Mouse (Mus musculus) MEL (cell line): ENCODE data around the gene Stk16. TPM values are rescaled to one million over a fixed set of nuclear protein-coding genes. Genes with fewer than 3 reads are reported as not detected.

Experiments
- DNase-seq: peaks from one replicate; pipeline ENCODE4 v3.0.0; 2011; ENCODE audit warnings: low read depth, low spot score
- H3K27ac ChIP-seq: 2 replicates; pipeline ENCODE4 v1.5.1; 2012; ENCODE audit warnings: low read depth, mild to moderate bottlenecking, control low read depth, low read length, moderate library complexity; ENCODE audit not compliant: control insufficient read depth
- H3K27me3 ChIP-seq, 2 experiments: fragments of 150-350 bp in 1 of 2; sonication (generic) in 1 of 2; 2 replicates each; pipeline ENCODE4 v1.6.1; 2012; ENCODE audit warnings: low read length in 2 of 2, mild to moderate bottlenecking in 2 of 2, improper control_type of control experiment in 1 of 2, moderate library complexity in 1 of 2; ENCODE audit not compliant: insufficient read depth in 2 of 2, control insufficient read depth in 1 of 2
- H3K36me3 ChIP-seq, 2 experiments: 2 replicates each; pipeline ENCODE4 v1.6.1; 2012 to 2014; ENCODE audit warnings: low read length in 2 of 2, improper control_type of control experiment in 1 of 2, inconsistent platforms in 1 of 2, mild to moderate bottlenecking in 1 of 2; ENCODE audit not compliant: insufficient read depth in 2 of 2, control insufficient read depth in 1 of 2
- H3K4me1 ChIP-seq, 2 experiments: fragments of 150-350 bp in 1 of 2; sonication (generic) in 1 of 2; 2 replicates each; pipeline ENCODE4 v1.6.1; 2012; ENCODE audit warnings: low read length in 2 of 2, improper control_type of control experiment in 1 of 2, mild to moderate bottlenecking in 1 of 2; ENCODE audit not compliant: insufficient read depth in 2 of 2, control insufficient read depth in 1 of 2
- H3K4me3 ChIP-seq, 2 experiments: fragments of 150-350 bp in 1 of 2; sonication (generic) in 1 of 2; 2 replicates each; pipeline ENCODE4 v1.5.1; 2012; ENCODE audit warnings: low read depth in 2 of 2, low read length in 2 of 2, mild to moderate bottlenecking in 2 of 2, moderate library complexity in 2 of 2, control low read depth in 1 of 2, improper control_type of control experiment in 1 of 2; ENCODE audit not compliant: control insufficient read depth in 1 of 2, insufficient read depth in 1 of 2
- H3K79me2 ChIP-seq: 2 replicates; pipeline ENCODE4 v1.6.1; 2012; ENCODE audit warnings: mild to moderate bottlenecking, low read length, moderate library complexity; ENCODE audit not compliant: control insufficient read depth, poor library complexity, insufficient read depth
- H3K9ac ChIP-seq: 2 replicates; pipeline ENCODE4 v1.6.1; 2012; ENCODE audit warnings: low read depth, mild to moderate bottlenecking, control low read depth, low read length, moderate library complexity; ENCODE audit not compliant: control insufficient read depth, poor library complexity, severe bottlenecking
- H3K9me3 ChIP-seq: fragments of 150-350 bp; sonication (generic); replicated peaks from 2 replicates; pipeline ENCODE4 v1.6.1; 2012; ENCODE audit warnings: mild to moderate bottlenecking, low read length, improper control_type of control experiment, moderate library complexity; ENCODE audit not compliant: insufficient read depth
- BHLHE40 ChIP-seq: IDR thresholded peaks from 2 replicates; pipeline ENCODE4 v1.6.1; 2012; ENCODE audit warnings: low read depth, mild to moderate bottlenecking, inconsistent platforms, low read length, improper control_type of control experiment, borderline replicate concordance
- CHD1 ChIP-seq: IDR thresholded peaks from 2 replicates; pipeline ENCODE4 v1.6.1; 2012; ENCODE audit warnings: low read depth, mild to moderate bottlenecking, inconsistent platforms, low read length, improper control_type of control experiment
- CHD2 ChIP-seq: IDR thresholded peaks from 2 replicates; pipeline ENCODE4 v1.6.1; 2011; ENCODE audit warnings: low read length, improper control_type of control experiment
- CTCF ChIP-seq, 3 experiments: IDR thresholded peaks in 2 of 3; conservative IDR thresholded peaks in 1 of 3; 2 replicates each; pipeline ENCODE4 v1.5.1; 2011 to 2012; ENCODE audit warnings: low read length in 3 of 3, low read depth in 2 of 3, mild to moderate bottlenecking in 2 of 3, improper control_type of control experiment in 1 of 3, inconsistent platforms in 1 of 3, mixed read lengths in 1 of 3, moderate library complexity in 1 of 3; ENCODE audit not compliant: control insufficient read depth in 1 of 3, insufficient read depth in 1 of 3, poor library complexity in 1 of 3, severe bottlenecking in 1 of 3
- E2F4 ChIP-seq: IDR thresholded peaks from 2 replicates; pipeline ENCODE4 v1.6.1; 2011; ENCODE audit warnings: low read depth, low read length, improper control_type of control experiment, borderline replicate concordance
- ELF1 ChIP-seq: IDR thresholded peaks from 2 replicates; pipeline ENCODE4 v1.6.1; 2014; ENCODE audit warnings: low read depth, mild to moderate bottlenecking, inconsistent platforms, low read length, improper control_type of control experiment, moderate library complexity
- GABPA ChIP-seq: IDR thresholded peaks from 2 replicates; pipeline ENCODE4 v1.6.1; 2012; ENCODE audit warnings: low read depth, mild to moderate bottlenecking, inconsistent platforms, low read length, improper control_type of control experiment, moderate library complexity
- GATA1 ChIP-seq: IDR thresholded peaks from 2 replicates; pipeline ENCODE4 v1.6.1; 2011; ENCODE audit warnings: low read depth, low read length, improper control_type of control experiment
- HCFC1 ChIP-seq: IDR thresholded peaks from 2 replicates; pipeline ENCODE4 v1.6.1; 2012; ENCODE audit warnings: low read depth, mild to moderate bottlenecking, inconsistent platforms, low read length, improper control_type of control experiment, moderate library complexity
- MAX ChIP-seq: IDR thresholded peaks from 2 replicates; pipeline ENCODE4 v1.6.1; 2011; ENCODE audit warnings: low read length, improper control_type of control experiment
- MAZ ChIP-seq: IDR thresholded peaks from 2 replicates; pipeline ENCODE4 v1.6.1; 2012; ENCODE audit warnings: low read depth, mild to moderate bottlenecking, inconsistent platforms, low read length, improper control_type of control experiment
- MEF2A ChIP-seq: IDR thresholded peaks from 2 replicates; pipeline ENCODE4 v1.6.1; 2014; ENCODE audit warnings: low read depth, mild to moderate bottlenecking, inconsistent platforms, low read length, improper control_type of control experiment; ENCODE audit not compliant: poor library complexity, insufficient replicate concordance, severe bottlenecking; ENCODE audit errors: extremely low read depth
- MXI1 ChIP-seq: IDR thresholded peaks from 2 replicates; pipeline ENCODE4 v1.6.1; 2011; ENCODE audit warnings: mild to moderate bottlenecking, low read depth, low read length, improper control_type of control experiment
- MYB ChIP-seq: IDR thresholded peaks from 2 replicates; pipeline ENCODE4 v1.6.1; 2011; ENCODE audit warnings: mild to moderate bottlenecking, low read depth, low read length, improper control_type of control experiment
- MYC ChIP-seq: IDR thresholded peaks from 2 replicates; pipeline ENCODE4 v1.6.1; 2011; ENCODE audit warnings: low read depth, mild to moderate bottlenecking, low read length, improper control_type of control experiment, moderate library complexity
- NRF1 ChIP-seq: IDR thresholded peaks from 2 replicates; pipeline ENCODE4 v1.6.1; 2014; ENCODE audit warnings: low read depth, mild to moderate bottlenecking, inconsistent platforms, low read length, improper control_type of control experiment, moderate library complexity; ENCODE audit not compliant: poor library complexity, insufficient read depth, severe bottlenecking
- POLR2A ChIP-seq, 2 experiments: IDR thresholded peaks; 2 replicates each; pipeline ENCODE4 v1.6.1; 2011 to 2012; ENCODE audit warnings: low read length in 2 of 2, mild to moderate bottlenecking in 2 of 2, control low read depth in 1 of 2, improper control_type of control experiment in 1 of 2, low read depth in 1 of 2, moderate library complexity in 1 of 2; ENCODE audit not compliant: control insufficient read depth in 1 of 2, insufficient read depth in 1 of 2, poor library complexity in 1 of 2
- RAD21 ChIP-seq: IDR thresholded peaks from 2 replicates; pipeline ENCODE4 v1.6.1; 2011; ENCODE audit warnings: mild to moderate bottlenecking, low read depth, low read length, improper control_type of control experiment
- RCOR1 ChIP-seq: IDR thresholded peaks from 2 replicates; pipeline ENCODE4 v1.6.1; 2012; ENCODE audit warnings: low read depth, mild to moderate bottlenecking, inconsistent platforms, low read length, improper control_type of control experiment
- SIN3A ChIP-seq: IDR thresholded peaks from 2 replicates; pipeline ENCODE4 v1.6.1; 2012; ENCODE audit warnings: low read length, improper control_type of control experiment, inconsistent platforms
- SMC3 ChIP-seq: IDR thresholded peaks from 2 replicates; pipeline ENCODE4 v1.6.1; 2011; ENCODE audit warnings: low read depth, low read length, improper control_type of control experiment
- TCF12 ChIP-seq: IDR thresholded peaks from 2 replicates; pipeline ENCODE4 v1.6.1; 2014; ENCODE audit warnings: low read depth, mild to moderate bottlenecking, inconsistent platforms, low read length, improper control_type of control experiment, moderate library complexity
- USF1 ChIP-seq: IDR thresholded peaks from 2 replicates; pipeline ENCODE4 v1.6.1; 2014; ENCODE audit warnings: low read depth, mild to moderate bottlenecking, inconsistent platforms, low read length, improper control_type of control experiment, moderate library complexity
- USF2 ChIP-seq, 2 experiments: IDR thresholded peaks; 2 replicates each; pipeline ENCODE4 v1.6.1; 2011 to 2012; ENCODE audit warnings: improper control_type of control experiment in 2 of 2, low read length in 2 of 2, borderline replicate concordance in 1 of 2, inconsistent platforms in 1 of 2, low read depth in 1 of 2, mild to moderate bottlenecking in 1 of 2; ENCODE audit not compliant: insufficient read depth in 1 of 2
- ZKSCAN1 ChIP-seq: IDR thresholded peaks from 2 replicates; pipeline ENCODE4 v1.6.1; 2012; ENCODE audit warnings: low read depth, mild to moderate bottlenecking, inconsistent platforms, low read length, improper control_type of control experiment, moderate library complexity
- ZMIZ1 ChIP-seq: IDR thresholded peaks from 2 replicates; pipeline ENCODE4 v1.6.1; 2012; ENCODE audit warnings: low read depth, mild to moderate bottlenecking, inconsistent platforms, low read length, improper control_type of control experiment, moderate library complexity
- polyA plus RNA-seq, 2 experiments: library from polyadenylated mRNA; stranded (reverse) in 1 of 2; unstranded in 1 of 2; fragments of >175 nt in 1 of 2; fragments of >200 nt in 1 of 2; gene quantifications; 2 replicates each; pipeline versions ENCODE4 v1.2.1 to v1.2.4; 2012; ENCODE audit warnings: low replicate concordance in 2 of 2, low read depth in 1 of 2; ENCODE audit not compliant: insufficient read length in 2 of 2, insufficient read depth in 1 of 2, missing spikeins in 1 of 2
- total RNA-seq: library from RNA; depleted of rRNA; stranded (reverse); fragments of 300-350 nt; gene quantifications from 2 replicates; pipeline ENCODE4 v1.2.3, GENCODE M21; 2012

The Stk16 gene
- total and polyA plus RNA-seq, 3 experiments = 110 to 154 TPM; not detected in 1

DNA sequence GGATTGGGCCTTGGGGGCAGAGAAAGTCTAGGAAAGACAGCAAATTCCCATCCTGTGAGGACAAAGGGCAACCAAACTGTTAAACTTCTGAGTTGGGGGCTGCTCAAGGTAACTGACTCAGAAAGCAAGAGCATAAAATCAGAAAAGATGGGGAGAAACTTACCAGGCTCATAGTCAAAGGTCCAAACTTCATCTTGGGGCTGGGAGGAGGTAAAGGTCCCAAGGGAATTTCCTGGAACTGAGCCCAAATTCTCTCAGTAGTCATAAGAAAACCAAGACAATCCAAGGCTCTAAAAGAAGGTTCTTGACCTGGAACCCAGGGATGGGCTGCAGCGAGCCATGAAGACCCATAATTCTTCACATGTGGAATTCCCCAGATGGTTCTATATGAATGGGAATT is 9.4 kb upstream of the Stk16 start:
- Histone ChIP-seq H3K36me3 (no peaks in the 10 kb centered on the region; a peak in 1 of 4 replicates), H3K4me1 (no peaks in the 10 kb centered on the region), H3K9ac (no peak overlapping the region), H3K9me3 (no peaks in the 10 kb centered on the region), H3K27me3 (no peaks in the 10 kb centered on the region), H3K27ac (no peak overlapping the region), H3K79me2 (no peaks in the 10 kb centered on the region)
- no peak for DNase-seq
- TF ChIP-seq RAD21 (no peak), MEF2A (no peak), E2F4 (no peak), CTCF (IDR thresholded peaks at IDR 0.05 in 2 of 3, conservative IDR thresholded peaks at IDR 0.05 in 1 of 3; ENCODE audit: control insufficient read depth in 1 of 3, insufficient read depth in 1 of 3, low read depth in 2 of 3, low read length in 3 of 3, poor library complexity in 1 of 3, severe bottlenecking in 1 of 3) (no peak), ELF1 (no peak), MYB (no peak), MAZ (no peak), POLR2A (IDR thresholded peaks at IDR 0.05; ENCODE audit: control insufficient read depth in 1 of 2, insufficient read depth in 1 of 2, low read depth in 1 of 2, low read length in 2 of 2, poor library complexity in 1 of 2) (no peak), NRF1 (no peak), GABPA (no peak), MYC (no peak), RCOR1 (no peak), MXI1 (no peak)
- TF ChIP-seq, all 39 proteins: peak for 0
- no peak overlapping the region for H3K4me3 ChIP-seq

DNA sequence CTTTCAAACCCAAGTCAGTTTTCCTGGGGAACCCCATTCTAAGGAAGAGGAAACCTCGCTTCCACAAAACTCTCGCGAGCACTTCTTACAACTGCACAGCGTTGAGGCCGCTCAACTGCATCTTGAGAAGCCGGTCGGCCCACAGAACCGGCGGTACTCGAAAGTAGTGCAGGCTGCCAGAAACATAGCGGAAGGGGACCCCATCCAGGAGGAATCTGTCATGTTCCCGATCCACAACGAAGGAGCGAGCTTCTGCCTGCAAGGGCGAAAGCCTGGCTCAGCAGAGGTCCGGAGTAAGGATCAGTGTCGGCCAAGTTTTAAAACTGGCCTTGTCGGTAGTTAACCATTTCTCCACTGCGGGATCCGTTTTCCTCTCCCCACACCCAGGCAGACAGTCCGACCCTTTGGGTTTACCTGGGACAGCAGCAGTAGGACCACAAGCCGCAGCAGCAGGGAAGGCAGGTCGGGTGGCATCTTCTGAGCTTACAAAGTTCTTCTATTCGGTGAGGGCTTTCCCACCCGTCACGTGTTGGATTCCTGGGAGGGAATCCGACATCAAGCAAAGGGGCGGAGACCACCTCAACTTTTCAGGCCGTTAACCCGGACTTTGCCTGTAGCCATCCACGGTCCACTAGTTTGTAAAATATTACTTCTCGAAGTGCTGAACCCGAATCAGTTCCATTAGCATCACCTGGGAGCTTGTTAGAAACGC is 1.5 kb upstream of the Stk16 start:
- DNase-seq = peak; percentile 88
- H3K9me3 ChIP-seq = no peaks in the 10 kb centered on the region
- H3K79me2 ChIP-seq = peaks cover 40% of the 10 kb centered on the region
- peaks cover 4 to 33% of the 10 kb centered on the region in 2 experiments; a peak in 3 of 4 replicates for H3K36me3 ChIP-seq
- H3K4me1 ChIP-seq = peaks cover 2 to 34% of the 10 kb centered on the region in 2 experiments; a peak in 3 of 4 replicates
- H3K9ac ChIP-seq = peak overlapping the region; percentile 96
- no peaks in the 10 kb centered on the region for H3K27me3 ChIP-seq
- peak overlapping the region; percentile 50 to 89 for H3K4me3 ChIP-seq
- peak overlapping the region; percentile 84 for H3K27ac ChIP-seq
- TF ChIP-seq MAX (peak; percentile 87), GATA1 (no peak), E2F4 (no peak), ELF1 (peak; percentile 5; the same call in 1 of the 2 replicates), MAZ (no peak), USF1 (peak; percentile 93), RAD21 (no peak), MYB (no peak), TCF12 (0 out of 2 replicates have a peak, but pooled peaks have one; percentile 22), POLR2A (IDR thresholded peaks at IDR 0.05; ENCODE audit: control insufficient read depth in 1 of 2, insufficient read depth in 1 of 2, low read depth in 1 of 2, low read length in 2 of 2, poor library complexity in 1 of 2) (peak; percentile 85 to 89), MXI1 (peak; percentile 80), HCFC1 (peak; percentile 58), USF2 (IDR thresholded peaks at IDR 0.05; ENCODE audit: borderline replicate concordance in 1 of 2, insufficient read depth in 1 of 2, low read depth in 1 of 2, low read length in 2 of 2) (peak in 1 of 2 experiments; percentile 65; a peak in 2 of 4 replicates), NRF1 (no peak), BHLHE40 (peak; percentile 60), ZMIZ1 (0 out of 2 replicates have a peak, but pooled peaks have one; percentile 69), ZKSCAN1 (no peak), CTCF (IDR thresholded peaks at IDR 0.05 in 2 of 3, conservative IDR thresholded peaks at IDR 0.05 in 1 of 3; ENCODE audit: control insufficient read depth in 1 of 3, insufficient read depth in 1 of 3, low read depth in 2 of 3, low read length in 3 of 3, poor library complexity in 1 of 3, severe bottlenecking in 1 of 3) (no peak), CHD2 (peak; percentile 64), SMC3 (no peak), MEF2A (no peak), SIN3A (peak; percentile 13; the same call in 1 of the 2 replicates), MYC (peak; percentile 24; the same call in 1 of the 2 replicates), RCOR1 (no peak), CHD1 (no peak)
